Mouse (Mus musculus): ENCODE data around the gene Mif. TPM values are rescaled to one million over a fixed set of nuclear protein-coding genes. Genes with fewer than 3 reads are reported as not detected.

Gene Mif
- total RNA-seq, 4 experiments from 2014 or later: 216 to 258 (median 253) TPM

- DNase-seq (ENCODE audit: low spot score): peak; percentile 94
These were observed 22.7 kb downstream of the Mif start, which contains the start of gene Gstt2 for GRCm38 (mm10) chr10:75837248-75837759. Gene Gstt2 (minus strand): TSS chr10:75837424.

- DNase-seq (ENCODE audit: low spot score): no peak
These were observed 24.1 kb downstream of the Mif start for GRCm38 (mm10) chr10:75835761-75836531.

GRCm38 (mm10) chr10:75835307-75835706 lies 24.7 kb downstream of the Mif start:
- peak; percentile 70 for DNase-seq (ENCODE audit: low spot score)

- DNase-seq (ENCODE audit: low spot score): no peak
These were observed 25.3 kb downstream of the Mif start for GRCm38 (mm10) chr10:75834721-75835120.

- DNase-seq (ENCODE audit: low spot score): peak; percentile 76
These were observed 25.8 kb downstream of the Mif start for GRCm38 (mm10) chr10:75834250-75834649.

GRCm38 (mm10) chr10:75833456-75834080 lies 26.5 kb downstream of the Mif start:
- peak; percentile 22 for DNase-seq (ENCODE audit: low spot score)

- peak; percentile 51 for DNase-seq (ENCODE audit: low spot score)
These were observed 27.7 kb downstream of the Mif start for GRCm38 (mm10) chr10:75832272-75832895.

GRCm38 (mm10) chr10:75830275-75830670 lies 29.8 kb downstream of the Mif start:
- no peak for DNase-seq (ENCODE audit: low spot score)

- no peak for DNase-seq (ENCODE audit: low spot score)
These were observed 30.3 kb downstream of the Mif start for GRCm38 (mm10) chr10:75829529-75830274.

- DNase-seq (ENCODE audit: low spot score): peak; percentile 62
These were observed 31.5 kb downstream of the Mif start for GRCm38 (mm10) chr10:75828500-75828931.

- peak; percentile 38 for DNase-seq (ENCODE audit: low spot score)
These were observed 32.2 kb downstream of the Mif start for GRCm38 (mm10) chr10:75827668-75828360.

GRCm38 (mm10) chr10:75824530-75824929 lies 35.5 kb downstream of the Mif start:
- DNase-seq (ENCODE audit: low spot score): no peak

- no peak for DNase-seq (ENCODE audit: low spot score)
These were observed 36.3 kb downstream of the Mif start for GRCm38 (mm10) chr10:75823782-75824181.

GRCm38 (mm10) chr10:75822443-75822842 lies 37.6 kb downstream of the Mif start, which contains the start of gene Gstt4:
Gene Gstt4 (minus strand): TSS chr10:75822543.
- DNase-seq (ENCODE audit: low spot score): no peak

GRCm38 (mm10) chr10:75819882-75820281 lies 40.2 kb downstream of the Mif start:
- no peak for DNase-seq (ENCODE audit: low spot score)

GRCm38 (mm10) chr10:75818641-75819040 lies 41.4 kb downstream of the Mif start:
- no peak for DNase-seq (ENCODE audit: low spot score)

Other genes with a start within 250 kb of the Mif start
- gene Susd2, start 216.2 kb downstream of the Mif start, total RNA-seq (2022): 1 to 10 TPM in 3 of 4 experiments, under 1 TPM in 1; 0.98 to 2.2 (median 1.7) TPM
- gene Cabin1, start 95.9 kb downstream of the Mif start, total RNA-seq (2022): 10 to 100 TPM; 15.5 to 22.0 (median 20.8) TPM
- gene Ddt, start 86.8 kb downstream of the Mif start, total RNA-seq (2022): 100 to 1,000 TPM in 1 of 4 experiments, 10 to 100 TPM in 3; 83.6 to 103 (median 88.3) TPM
- gene Gm20441, start 79.3 kb downstream of the Mif start, total RNA-seq (2022): not detected
- gene Gstt3, start 78.8 kb downstream of the Mif start, total RNA-seq (2022): 1 to 10 TPM; 3.0 to 5.6 (median 5.0) TPM
- 10 to 100 TPM; 15.7 to 26.4 (median 22.1) TPM for gene Gstt1, start 61.7 kb downstream of the Mif start, total RNA-seq (2022)
- not detected for gene Gstt4, start 37.7 kb downstream of the Mif start, total RNA-seq (2022)
- 10 to 100 TPM in 3 of 4 experiments, 1 to 10 TPM in 1; 7.3 to 16.9 (median 13.2) TPM for gene Gstt2, start 22.8 kb downstream of the Mif start, total RNA-seq (2022)
- under 1 TPM in 2 of 4 experiments, not detected in 2; 0.34 to 0.35 TPM for gene Derl3, start 33.2 kb upstream of the Mif start, total RNA-seq (2022)
- gene Smarcb1, start 61.4 kb upstream of the Mif start, total RNA-seq (2022): 10 to 100 TPM; 17.3 to 25.0 (median 21.4) TPM
- gene Chchd10, start 72.9 kb upstream of the Mif start, total RNA-seq (2022): 1,000 to 10,000 TPM; 1,724 to 2,176 (median 1,900) TPM
- gene Mmp11, start 76.3 kb upstream of the Mif start, total RNA-seq (2022): 1 to 10 TPM; 4.1 to 7.8 (median 4.6) TPM
- gene Gm867, start 80.4 kb upstream of the Mif start, total RNA-seq (2022): not detected
- not detected for gene Vpreb3, start 82.8 kb upstream of the Mif start, total RNA-seq (2022)
- not detected for gene Gm5134, start 94.3 kb upstream of the Mif start, total RNA-seq (2022)
- gene Zfp280b, start 172.4 kb upstream of the Mif start, total RNA-seq (2022): 1 to 10 TPM; 5.9 to 8.4 (median 6.5) TPM